In genomic region chr7:77132615-77133420, GRCm38 (mm10) we compare ENCODE assay signal across 7 mouse cellular contexts.
DNase-seq lines count a peak whose midpoint lies in the region; ATAC-seq and TF ChIP-seq lines count a peak whose summit lies in the region.

No protein-coding gene starts in this region.

- TF ChIP-seq EP300 in liver, postnatal 0 days (IDR thresholded peaks at IDR 0.05; ENCODE audit: low read depth), result no peak

- no peak overlapping the region for H3K9ac ChIP-seq in kidney, embryonic 16.5 days (replicated peaks; ENCODE audit: low read length)
- no peak overlapping the region for H3K9ac ChIP-seq in hindbrain, embryonic 15.5 days
- no peak overlapping the region for H3K9ac ChIP-seq in liver, postnatal 0 days (replicated peaks)

- H3K27me3 ChIP-seq in kidney, embryonic 16.5 days (ENCODE audit: insufficient read depth, low read length), result no peaks in the 10 kb centered on the region
- H3K27me3 ChIP-seq in hindbrain, embryonic 15.5 days, result no peaks in the 10 kb centered on the region
- no peaks in the 10 kb centered on the region for H3K27me3 ChIP-seq in liver, postnatal 0 days (ENCODE audit: insufficient read depth, low read length)

- peak; percentile 35; the same call in 1 of the 2 replicates for ATAC-seq in kidney, embryonic 16.5 days (ENCODE audit: low FRiP score, low TSS enrichment)
- peak; percentile 97 for ATAC-seq in hindbrain, embryonic 15.5 days (ENCODE audit: low FRiP score, low read depth)
- no peak for ATAC-seq in liver, postnatal 0 days

- H3K4me3 ChIP-seq in kidney, embryonic 16.5 days (ENCODE audit: low read length), result no peak overlapping the region
- H3K4me3 ChIP-seq in hindbrain, embryonic 15.5 days, result no peak overlapping the region
- no peak overlapping the region for H3K4me3 ChIP-seq in liver, postnatal 0 days (ENCODE audit: low read depth, low read length)

- H3K36me3 ChIP-seq in kidney, embryonic 16.5 days (ENCODE audit: insufficient read depth, low read length), result no peaks in the 10 kb centered on the region
- H3K36me3 ChIP-seq in hindbrain, embryonic 15.5 days, result no peaks in the 10 kb centered on the region
- H3K36me3 ChIP-seq in liver, postnatal 0 days (replicated peaks; ENCODE audit: insufficient read depth, low read length), result no peaks in the 10 kb centered on the region

- no peaks in the 10 kb centered on the region for H3K9me3 ChIP-seq in kidney, embryonic 16.5 days (ENCODE audit: low read length)
- no peaks in the 10 kb centered on the region for H3K9me3 ChIP-seq in hindbrain, embryonic 15.5 days
- no peaks in the 10 kb centered on the region for H3K9me3 ChIP-seq in liver, postnatal 0 days (ENCODE audit: low read length)

- H3K27ac ChIP-seq in kidney, embryonic 16.5 days (ENCODE audit: low read length), result no peak overlapping the region
- H3K27ac ChIP-seq in hindbrain, embryonic 15.5 days (replicated peaks), result peak overlapping the region; percentile 57
- no peak overlapping the region for H3K27ac ChIP-seq in liver, postnatal 0 days (ENCODE audit: low read depth)

- TF ChIP-seq CTCF in liver, postnatal 0 days (IDR thresholded peaks at IDR 0.05; ENCODE audit: low read depth), result no peak

- no peak for DNase-seq in kidney, adult 9 months
- peak; percentile 2 for DNase-seq in NIH3T3 (ENCODE audit: low read depth)
- peak; percentile 31 to 50 for DNase-seq in cerebellum, postnatal 14 days
- DNase-seq in liver, postnatal 0 days, result peak; percentile 28
- DNase-seq in spleen, postnatal 36 days (ENCODE audit: low spot score in 2 of 2), result peak; percentile 9 to 12

- 48% methylated on average over 15 of the region's 15 CpGs for WGBS in kidney, embryonic 16.5 days
- 47% methylated on average over 15 of the region's 15 CpGs for WGBS in hindbrain, embryonic 15.5 days
- WGBS in liver, postnatal 0 days (ENCODE audit: insufficient replicate concordance), result 38% methylated on average over 15 of the region's 15 CpGs

- 0 out of 2 replicates have a peak, but pooled peaks cover 9% of the 10 kb centered on the region for H3K4me1 ChIP-seq in kidney, embryonic 16.5 days (ENCODE audit: insufficient read depth, low read length)
- 0 out of 2 replicates have a peak, but pooled peaks cover 5% of the 10 kb centered on the region for H3K4me1 ChIP-seq in hindbrain, embryonic 15.5 days (replicated peaks)
- H3K4me1 ChIP-seq in liver, postnatal 0 days (ENCODE audit: insufficient read depth), result no peaks in the 10 kb centered on the region

- no peak overlapping the region for H3K4me2 ChIP-seq in kidney, embryonic 16.5 days (replicated peaks; ENCODE audit: low read depth, low read length)
- peak overlapping the region; percentile 26; the same call in 1 of the 2 replicates for H3K4me2 ChIP-seq in hindbrain, embryonic 15.5 days
- no peak overlapping the region for H3K4me2 ChIP-seq in liver, postnatal 0 days (ENCODE audit: low read depth, low read length)
